Mouse (Mus musculus) megakaryocyte, adult 5-6 weeks (primary cell): ENCODE measurements around the gene Rnf10. TPM values are rescaled to one million over a fixed set of nuclear protein-coding genes. Genes with fewer than 3 reads are reported as not detected.
A peak's percentile ranks its signal among the peaks of the same experiment; 100 is the strongest.

Experiments used
- ATAC-seq: 2 replicates; pipeline ENCODE4 v1.8.0; 2016; ENCODE audit warnings: mild to moderate bottlenecking, inconsistent platforms; ENCODE audit not compliant: poor library complexity, severe bottlenecking
- total RNA-seq, 2 experiments: library from RNA; stranded (forward) in 1 of 2; stranded (reverse) in 1 of 2; fragments of 153-499, 151-499 nt in 1 of 2; fragments of 221-1000, 200-1000 nt in 1 of 2; gene quantifications; 2 replicates each; pipeline versions ENCODE4 v1.2.3 to v1.2.4; 2015 to 2017

Rnf10 gene
- total RNA-seq, 2 experiments from 2014 or later = 55.4 to 55.9 TPM

GRCm38 (mm10) chr5:115237803-115238728 is 34.6 kb downstream of the Rnf10 start:
- peak; percentile 91 for ATAC-seq

- peak; percentile 78 for ATAC-seq
These were observed 36.9 kb downstream of the Rnf10 start, which contains the start of gene Pop5 for GRCm38 (mm10) chr5:115235786-115236263. TSS of gene Pop5 (plus strand) at chr5:115235836.

- ATAC-seq = peak; percentile 31
These were observed 37.4 kb downstream of the Rnf10 start for GRCm38 (mm10) chr5:115235323-115235771.

- no peak for ATAC-seq
These were observed 38.2 kb downstream of the Rnf10 start for GRCm38 (mm10) chr5:115234519-115234918.

- ATAC-seq = no peak
These were observed 39.5 kb downstream of the Rnf10 start for GRCm38 (mm10) chr5:115233031-115233780.

- no peak for ATAC-seq
These were observed 40.2 kb downstream of the Rnf10 start for GRCm38 (mm10) chr5:115232516-115232915.

GRCm38 (mm10) chr5:115231552-115232120 is 41.1 kb downstream of the Rnf10 start:
- no peak for ATAC-seq

- ATAC-seq = no peak
These were observed 41.7 kb downstream of the Rnf10 start for GRCm38 (mm10) chr5:115230830-115231551.

GRCm38 (mm10) chr5:115222485-115222884 is 50.2 kb downstream of the Rnf10 start:
- ATAC-seq = no peak

- ATAC-seq = no peak
These were observed 51.6 kb downstream of the Rnf10 start for GRCm38 (mm10) chr5:115220931-115221640.

- no peak for ATAC-seq
These were observed 54.7 kb downstream of the Rnf10 start for GRCm38 (mm10) chr5:115217998-115218397.

GRCm38 (mm10) chr5:115215273-115216185 is 57.2 kb downstream of the Rnf10 start:
- no peak for ATAC-seq

GRCm38 (mm10) chr5:115214864-115215263 is 57.8 kb downstream of the Rnf10 start:
- ATAC-seq = no peak

- ATAC-seq = no peak
These were observed 59.8 kb downstream of the Rnf10 start for GRCm38 (mm10) chr5:115212861-115213260.

- ATAC-seq = no peak
These were observed 60.2 kb downstream of the Rnf10 start for GRCm38 (mm10) chr5:115212451-115212850.

GRCm38 (mm10) chr5:115210380-115210779 is 62.3 kb downstream of the Rnf10 start:
- no peak for ATAC-seq

- ATAC-seq = no peak
These were observed 64.1 kb downstream of the Rnf10 start for GRCm38 (mm10) chr5:115208601-115209000.

- no peak for ATAC-seq
These were observed 64.8 kb downstream of the Rnf10 start for GRCm38 (mm10) chr5:115207892-115208291.

- no peak for ATAC-seq
These were observed 65.5 kb downstream of the Rnf10 start for GRCm38 (mm10) chr5:115207244-115207643.
